Mouse (Mus musculus) midbrain, embryonic 15.5 days (tissue): ENCODE data around the gene Kri1. TPM values are rescaled to one million over a fixed set of nuclear protein-coding genes. Genes with fewer than 3 reads are reported as not detected.
"Not testable (repeated sequence)": the region's sequence is repeated elsewhere in the genome, so short reads cannot be mapped to it uniquely, and the experiment has no call there.

Experiments
- ATAC-seq: fragments of 200-750 bp; cut with Nextera tagmentation; replicated peaks from 2 replicates; pipeline ENCODE4 v1.8.0; 2017; ENCODE audit warnings: moderate TSS enrichment
- H3K27ac ChIP-seq: fragments of 300-500 bp; sonication (generic); 2 replicates; pipeline ENCODE4 v1.5.1; 2015; ENCODE audit warnings: mild to moderate bottlenecking, inconsistent platforms
- H3K27me3 ChIP-seq: fragments of 300-500 bp; sonication (generic); replicated peaks from 2 replicates; pipeline ENCODE4 v1.6.1; 2015; ENCODE audit warnings: inconsistent platforms
- H3K36me3 ChIP-seq: fragments of 300-500 bp; sonication (generic); replicated peaks from 2 replicates; pipeline ENCODE4 v1.6.1; 2015; ENCODE audit warnings: inconsistent platforms
- H3K4me1 ChIP-seq: fragments of 300-500 bp; sonication (generic); 2 replicates; pipeline ENCODE4 v1.6.1; 2015; ENCODE audit warnings: inconsistent platforms
- H3K4me2 ChIP-seq: fragments of 300-500 bp; sonication (generic); 2 replicates; pipeline ENCODE4 v1.6.1; 2015; ENCODE audit warnings: inconsistent platforms, mild to moderate bottlenecking, moderate library complexity
- H3K4me3 ChIP-seq: fragments of 300-500 bp; sonication (generic); 2 replicates; pipeline ENCODE4 v1.5.1; 2015; ENCODE audit warnings: mild to moderate bottlenecking, inconsistent platforms
- H3K9ac ChIP-seq: fragments of 300-500 bp; sonication (generic); 2 replicates; pipeline ENCODE4 v1.6.1; 2015; ENCODE audit warnings: mild to moderate bottlenecking, inconsistent platforms
- H3K9me3 ChIP-seq: fragments of 300-500 bp; sonication (generic); 2 replicates; pipeline ENCODE4 v1.6.1; 2016; ENCODE audit warnings: inconsistent platforms
- WGBS: fragments of 180-500 bp; shearing (Covaris S2); methylation state at CpG from one replicate; pipeline ENCODE4 v1.1.7; 2015; ENCODE audit warnings: mixed read lengths; 5-methylcytosine and 5-hydroxymethylcytosine counted together
- polyA plus RNA-seq: library from polyadenylated mRNA; unstranded; fragments of >200 nt; fragmentation: Nextera tagmentation; extraction: Ambion mirVana; gene quantifications from 2 replicates; pipeline ENCODE4 v1.2.1, GENCODE M21; 2015

The Kri1 gene
- polyA plus RNA-seq, 1 experiment from 2014 or later = 17.1 TPM

DNA sequence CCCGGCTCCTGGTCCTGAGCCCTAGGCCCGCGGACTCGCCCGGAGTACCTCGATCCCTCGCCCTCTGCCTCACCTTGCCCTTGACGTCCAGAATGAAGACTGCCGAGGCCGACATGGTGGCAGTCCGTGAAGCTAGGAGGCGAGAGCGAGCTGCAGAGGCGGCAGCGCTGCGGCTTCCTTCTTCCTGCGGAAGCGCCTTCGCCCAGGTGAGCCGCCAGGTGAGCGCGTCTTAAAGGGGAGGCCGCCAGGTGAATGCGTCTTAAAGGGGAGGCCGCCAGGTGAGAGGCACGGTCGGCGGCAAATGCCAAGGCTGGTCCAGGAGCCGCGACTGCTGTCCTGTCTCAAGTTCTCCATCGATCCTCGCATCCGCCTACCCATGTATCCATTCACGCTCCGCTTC, 24.4 kb upstream of the Kri1 start, which contains the start of gene Ap1m2:
Gene Ap1m2, minus strand, starts transcription at position 204 of the 400 bp plus-strand sequence.
- Histone ChIP-seq H3K27me3 (peaks cover 8% of the 10 kb centered on the region), H3K36me3 (no peaks in the 10 kb centered on the region), H3K9me3 (no peaks in the 10 kb centered on the region), H3K9ac (0 out of 2 replicates have a peak within 1 kb of the TSS, but pooled peaks have one; percentile 9), H3K4me3 (peak within 1 kb of the TSS; percentile 24), H3K27ac (no peak within 1 kb of the TSS), H3K4me2 (peak within 1 kb of the TSS; percentile 36), H3K4me1 (no peaks in the 10 kb centered on the region)
- no peak for ATAC-seq
- WGBS = 17% methylated on average over 35 of the region's 35 CpGs

DNA sequence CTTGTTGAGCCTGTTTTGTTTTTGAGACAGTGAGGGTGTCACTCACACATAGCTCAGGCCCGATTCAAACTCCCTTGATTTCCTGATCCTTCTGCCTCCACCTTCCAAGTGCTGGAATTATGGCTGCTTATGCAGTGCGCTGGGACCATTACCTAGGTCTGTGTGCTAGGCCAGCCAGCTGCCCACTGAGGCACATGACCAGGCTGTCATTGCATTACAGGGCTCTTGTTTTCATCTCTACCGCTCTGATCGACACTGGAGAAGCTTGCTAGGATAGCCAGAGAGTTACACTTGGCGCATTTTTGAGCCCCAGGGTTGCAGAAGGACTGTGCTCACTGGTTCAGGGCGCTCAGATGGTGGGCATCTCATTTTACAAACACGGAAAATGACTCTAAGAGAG, 23.9 kb upstream of the Kri1 start:
- no peak for ATAC-seq
- WGBS = 25% methylated on average over 7 of the region's 7 CpGs
- Histone ChIP-seq H3K9me3 (no peaks in the 10 kb centered on the region), H3K27ac (no peak overlapping the region), H3K4me1 (no peaks in the 10 kb centered on the region), H3K36me3 (no peaks in the 10 kb centered on the region), H3K4me2 (peak overlapping the region; percentile 36; the same call in 1 of the 2 replicates), H3K27me3 (peaks cover 8% of the 10 kb centered on the region), H3K4me3 (peak overlapping the region; percentile 24), H3K9ac (no peak overlapping the region)

DNA sequence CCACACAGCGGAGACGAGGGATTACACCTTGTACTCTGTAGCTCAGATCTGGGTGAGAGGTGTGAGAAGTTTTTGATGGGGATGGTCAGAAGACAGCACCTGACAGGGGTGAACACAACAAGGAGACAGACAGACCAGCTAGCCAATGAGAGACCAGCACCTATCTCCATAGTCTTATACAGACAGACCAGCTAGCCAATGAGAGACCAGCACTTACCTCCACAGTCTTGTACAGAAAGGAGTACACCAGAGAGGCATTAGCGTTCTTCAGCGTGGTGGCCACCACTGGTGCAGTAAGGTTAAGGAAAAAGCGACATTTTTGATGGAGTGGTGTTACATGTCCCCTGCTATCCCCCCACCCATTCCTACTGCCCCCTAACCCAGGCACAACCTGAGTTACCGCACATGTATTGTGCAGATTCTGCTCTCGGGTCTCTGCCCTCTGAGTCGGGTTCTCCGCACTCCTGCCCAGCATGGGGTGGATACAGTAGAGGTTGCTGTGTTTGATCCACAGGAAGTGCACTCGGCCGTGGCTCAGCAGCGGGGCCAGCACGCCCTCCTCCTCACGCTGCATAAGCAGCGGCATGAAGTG, 21.5 kb upstream of the Kri1 start:
- Histone ChIP-seq H3K27ac (no peak overlapping the region), H3K4me1 (no peaks in the 10 kb centered on the region), H3K4me2 (no peak overlapping the region), H3K27me3 (peaks cover 8% of the 10 kb centered on the region), H3K36me3 (no peaks in the 10 kb centered on the region), H3K9ac (no peak overlapping the region), H3K9me3 (no peaks in the 10 kb centered on the region), H3K4me3 (no peak overlapping the region)
- 68% methylated on average over 15 of the region's 15 CpGs for WGBS
- no peak for ATAC-seq

DNA sequence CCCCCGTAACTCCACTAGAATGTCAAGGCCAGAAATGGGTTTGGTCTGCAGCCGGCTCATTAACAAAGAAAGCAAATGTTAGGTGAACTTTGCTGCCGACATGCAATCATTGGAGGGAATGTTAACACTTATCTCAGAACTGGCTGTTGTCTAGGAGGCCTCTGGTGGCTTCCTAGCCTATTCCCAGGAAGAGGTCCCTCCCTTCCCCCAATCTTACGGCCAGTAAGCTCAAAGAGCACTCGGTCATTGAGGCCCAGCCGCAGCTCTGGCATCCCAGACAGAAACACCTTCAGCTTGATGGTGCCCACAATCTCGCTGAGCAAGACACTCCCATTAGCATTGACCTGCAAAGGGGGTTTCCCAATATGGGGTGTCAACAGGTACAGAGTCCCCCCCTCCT, 17.3 kb upstream of the Kri1 start:
- ATAC-seq = no peak
- Histone ChIP-seq H3K4me3 (no peak overlapping the region), H3K27ac (no peak overlapping the region), H3K36me3 (no peaks in the 10 kb centered on the region), H3K4me1 (no peaks in the 10 kb centered on the region), H3K9me3 (no peaks in the 10 kb centered on the region), H3K9ac (no peak overlapping the region), H3K27me3 (no peaks in the 10 kb centered on the region), H3K4me2 (no peak overlapping the region)
- WGBS = 84% methylated on average over 7 of the region's 7 CpGs

DNA sequence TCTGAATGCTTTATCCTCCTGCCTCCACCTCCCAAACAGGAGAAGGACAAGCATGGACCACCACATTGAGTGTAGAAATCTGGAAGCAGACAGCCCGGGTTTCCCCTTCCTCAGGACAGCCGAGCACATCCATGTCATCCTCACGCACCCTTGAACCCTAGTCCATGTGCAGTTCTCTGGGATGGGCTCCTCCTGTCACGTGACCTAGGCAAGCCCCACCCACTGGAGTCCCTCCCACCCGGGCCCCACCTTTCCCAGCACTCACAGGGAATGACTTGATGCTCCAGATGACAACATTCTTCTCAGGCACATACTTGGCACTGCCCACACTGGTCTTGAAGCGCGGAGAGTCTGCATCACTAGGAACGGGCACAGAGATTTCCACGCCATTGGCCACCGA, 11.2 kb upstream of the Kri1 start:
- Histone ChIP-seq H3K27ac (no peak overlapping the region), H3K9ac (no peak overlapping the region), H3K4me1 (no peaks in the 10 kb centered on the region), H3K9me3 (no peaks in the 10 kb centered on the region), H3K4me3 (no peak overlapping the region), H3K36me3 (no peaks in the 10 kb centered on the region), H3K27me3 (no peaks in the 10 kb centered on the region), H3K4me2 (no peak overlapping the region)
- WGBS = 84% methylated on average over 10 of the region's 10 CpGs
- ATAC-seq = no peak

DNA sequence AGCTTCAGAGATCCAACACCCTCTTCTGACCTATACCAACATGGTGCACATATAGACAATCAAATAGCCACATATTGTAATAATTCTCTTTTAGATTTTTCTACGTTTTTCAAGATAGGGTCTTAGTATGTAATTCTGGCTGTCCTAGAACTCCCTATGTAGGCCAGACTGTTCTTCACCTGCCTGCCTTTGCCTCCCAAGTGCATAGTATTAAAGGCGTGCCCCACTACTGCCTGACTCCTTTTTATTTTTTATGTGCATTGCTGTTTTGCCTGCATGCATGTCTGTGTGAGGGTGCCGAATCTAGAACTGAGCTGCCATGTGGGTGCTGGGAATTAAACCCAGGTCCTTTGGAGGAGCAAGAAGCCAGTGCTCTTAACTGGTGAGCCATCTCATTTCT, 4.5 kb upstream of the Kri1 start:
- no peak overlapping the region for H3K27ac ChIP-seq
- no peak for ATAC-seq
- no peak overlapping the region for H3K9ac ChIP-seq
- no peak overlapping the region for H3K4me3 ChIP-seq
- no peaks in the 10 kb centered on the region for H3K9me3 ChIP-seq
- H3K27me3 ChIP-seq = no peaks in the 10 kb centered on the region
- H3K4me1 ChIP-seq = peaks cover 26% of the 10 kb centered on the region
- H3K36me3 ChIP-seq = no peaks in the 10 kb centered on the region
- H3K4me2 ChIP-seq = no peak overlapping the region
- 93% methylated on average over 3 of the region's 3 CpGs for WGBS

DNA sequence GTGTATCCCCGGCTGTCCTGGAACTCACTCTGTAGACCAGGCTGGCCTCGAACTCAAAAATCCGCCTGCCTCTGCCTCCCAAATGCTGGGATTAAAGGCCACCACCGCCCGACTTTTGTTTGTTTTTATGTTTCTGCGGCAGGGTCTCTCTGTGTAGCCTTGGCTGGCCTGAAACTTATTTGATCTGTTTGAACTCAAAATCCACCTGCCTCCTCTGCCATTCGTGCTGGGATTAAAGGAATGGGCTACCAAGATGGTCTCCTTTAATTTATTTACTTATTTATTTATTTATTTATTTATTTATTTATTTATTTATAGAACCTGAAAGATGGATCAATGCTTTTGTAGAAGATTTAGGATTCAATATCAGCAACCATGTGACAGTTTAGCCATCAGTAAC, 4.1 kb upstream of the Kri1 start:
- not testable (repeated sequence) for H3K9ac ChIP-seq, H3K9me3 ChIP-seq, ATAC-seq, H3K36me3 ChIP-seq, H3K27me3 ChIP-seq
- H3K4me3 ChIP-seq = peak overlapping the region; percentile 73
- peak overlapping the region; percentile 83 for H3K4me2 ChIP-seq
- H3K4me1 ChIP-seq = peaks cover 30% of the 10 kb centered on the region
- WGBS = 14% methylated on average over 7 of the region's 7 CpGs
- H3K27ac ChIP-seq = peak overlapping the region; percentile 27; the same call in 1 of the 2 replicates

DNA sequence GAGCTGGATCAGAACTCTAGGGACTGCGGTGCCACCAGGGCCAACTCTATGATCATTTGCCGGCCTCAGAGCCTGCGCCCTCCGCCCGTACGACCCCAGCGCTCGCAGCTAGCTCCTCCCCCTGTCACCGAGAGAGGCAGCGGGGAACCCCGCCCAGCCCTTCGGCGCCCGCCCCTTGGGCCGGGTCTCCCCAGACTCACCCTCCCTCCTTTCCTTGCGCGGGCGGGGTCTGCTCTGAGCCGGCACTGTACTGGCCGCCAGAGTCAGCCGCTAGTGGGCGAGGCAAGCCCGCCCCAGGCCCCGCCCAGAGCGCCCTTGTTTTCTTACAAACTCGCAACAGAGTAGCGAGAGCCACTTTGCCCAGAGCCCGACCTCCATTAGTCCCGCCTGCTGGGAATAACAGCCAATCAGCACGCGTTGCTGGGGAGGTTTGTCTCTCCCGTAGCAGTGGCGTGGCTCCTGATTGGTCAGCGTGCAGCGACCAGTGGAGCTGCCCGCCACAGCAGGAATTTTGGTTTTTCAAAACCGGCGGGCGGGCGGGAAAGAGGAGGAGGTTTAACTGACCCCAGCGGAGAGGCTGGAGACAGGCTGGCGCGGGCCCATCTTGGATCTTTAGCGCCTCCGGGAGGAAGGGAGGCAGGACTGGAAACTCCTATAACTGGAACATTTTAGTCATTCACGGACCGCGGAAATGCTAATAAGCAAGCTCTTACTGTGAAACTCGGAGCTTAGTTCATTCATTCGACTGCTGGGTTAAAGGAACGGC, 3.4 kb upstream of the Kri1 start, which contains the start of gene Cdkn2d:
Gene Cdkn2d, minus strand, starts transcription at position 386 of the 766 bp plus-strand sequence.
- Histone ChIP-seq H3K4me2 (peak within 1 kb of the TSS; percentile 83), H3K36me3 (no peaks in the 10 kb centered on the region), H3K9ac (peak within 1 kb of the TSS; percentile 73), H3K4me3 (peak within 1 kb of the TSS; percentile 73), H3K27me3 (no peaks in the 10 kb centered on the region), H3K27ac (peak within 1 kb of the TSS; percentile 81), H3K9me3 (no peaks in the 10 kb centered on the region), H3K4me1 (peaks cover 37% of the 10 kb centered on the region)
- under 1% methylated on average over 51 of the region's 51 CpGs for WGBS
- ATAC-seq = peak; percentile 95

DNA sequence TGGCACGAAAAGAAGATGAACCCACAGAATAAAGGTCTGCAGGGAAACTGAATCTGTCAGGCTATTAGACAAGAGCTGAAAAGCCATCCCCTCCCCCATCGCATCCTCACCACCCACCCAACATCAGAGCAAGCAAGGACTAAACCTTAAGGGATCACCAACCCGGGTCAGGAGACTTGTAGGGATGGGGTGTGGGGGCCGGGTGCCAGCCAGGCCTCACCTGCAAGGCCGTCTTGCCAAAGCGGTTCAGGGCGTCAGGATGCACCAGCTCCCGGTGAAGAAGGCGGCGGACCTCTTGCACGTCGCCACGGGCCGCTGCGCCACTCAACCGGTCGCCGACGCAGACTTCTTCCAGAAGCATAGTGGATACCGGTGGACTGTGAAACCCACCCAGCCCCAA, 2.8 kb upstream of the Kri1 start:
- Histone ChIP-seq H3K9ac (peak overlapping the region; percentile 73), H3K27me3 (no peaks in the 10 kb centered on the region), H3K36me3 (no peaks in the 10 kb centered on the region), H3K4me3 (peak overlapping the region; percentile 73), H3K27ac (peak overlapping the region; percentile 81), H3K4me2 (peak overlapping the region; percentile 83), H3K4me1 (peaks cover 37% of the 10 kb centered on the region), H3K9me3 (no peaks in the 10 kb centered on the region)
- 0% methylated on average over 20 of the region's 20 CpGs for WGBS
- ATAC-seq = no peak; the same call in 1 of the 2 replicates

DNA sequence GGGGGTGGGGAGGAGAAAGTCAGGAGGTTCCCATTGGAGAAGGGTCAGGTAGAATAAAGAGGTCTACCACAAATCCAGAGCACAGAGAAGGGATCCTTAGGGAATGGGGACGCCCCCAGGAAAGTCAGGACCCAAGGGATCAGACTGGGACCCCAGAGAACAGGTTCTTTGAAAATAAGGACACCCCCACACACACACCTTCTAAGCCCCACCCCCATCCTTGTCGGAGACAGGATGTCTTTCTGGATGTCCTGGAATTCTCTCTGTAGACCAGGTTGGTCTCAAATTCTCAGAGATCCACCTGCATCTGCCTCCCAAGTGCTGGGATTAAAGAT, 1.5 kb upstream of the Kri1 start:
- peak overlapping the region; percentile 73 for H3K4me3 ChIP-seq

DNA sequence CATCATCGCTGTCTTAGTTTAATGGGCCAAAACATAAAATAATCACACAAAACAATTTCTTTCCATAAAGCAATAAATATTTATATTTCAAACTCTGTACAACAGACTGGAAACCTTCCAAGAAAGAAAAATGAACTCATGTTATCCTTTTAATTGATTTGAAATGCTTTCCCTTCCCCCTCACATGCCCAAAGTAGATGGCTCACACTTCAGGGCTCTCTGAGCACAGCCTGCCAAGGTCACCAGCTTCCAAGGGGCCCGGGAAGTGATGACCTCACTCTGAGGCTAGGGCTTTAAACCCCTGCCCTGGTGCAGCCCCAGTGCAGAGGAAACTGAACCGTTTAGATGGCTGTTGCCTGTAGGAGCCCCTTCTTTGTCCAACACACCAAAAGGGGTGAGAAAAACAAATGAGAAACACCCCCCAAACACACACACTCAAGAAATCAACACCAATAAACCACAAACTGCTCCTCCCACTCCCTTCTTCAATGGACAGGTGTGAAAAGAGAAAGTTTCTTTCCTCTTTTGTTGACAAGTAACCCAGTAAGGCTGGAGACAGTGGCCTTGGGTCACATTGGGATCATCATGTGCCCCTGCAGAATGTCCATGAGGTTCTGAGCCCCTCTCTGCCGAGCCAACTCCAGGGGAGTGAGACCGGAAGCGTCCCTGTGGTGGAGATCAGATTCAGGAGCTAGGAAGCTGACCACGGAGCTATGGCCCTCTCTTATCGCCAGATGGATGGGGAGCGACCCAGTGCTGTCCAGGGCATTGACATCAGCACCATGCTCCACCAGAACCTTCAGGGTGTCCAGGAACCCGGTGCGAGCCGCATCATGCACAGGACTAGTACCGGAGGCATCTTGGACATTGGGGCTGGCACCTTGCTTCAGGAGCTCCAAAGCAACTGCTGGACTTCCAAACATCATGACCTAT, 901 bp upstream of the Kri1 start:
- H3K9me3 ChIP-seq = no peaks in the 10 kb centered on the region
- peak overlapping the region; percentile 77; the same call in 1 of the 2 replicates for H3K9ac ChIP-seq
- peaks cover 3% of the 10 kb centered on the region; the same call in 1 of the 2 replicates for H3K36me3 ChIP-seq
- WGBS = 78% methylated on average over 13 of the region's 13 CpGs
- H3K27ac ChIP-seq = peak overlapping the region; percentile 92
- no peaks in the 10 kb centered on the region for H3K27me3 ChIP-seq
- ATAC-seq = no peak
- H3K4me3 ChIP-seq = peak overlapping the region; percentile 85
- peak overlapping the region; percentile 83 for H3K4me2 ChIP-seq
- H3K4me1 ChIP-seq = peaks cover 37% of the 10 kb centered on the region

More for the DNA sequence above, 1.5 kb upstream of the Kri1 start:
- Histone ChIP-seq H3K4me1 (peaks cover 37% of the 10 kb centered on the region), H3K9me3 (no peaks in the 10 kb centered on the region), H3K27me3 (no peaks in the 10 kb centered on the region), H3K27ac (no peak overlapping the region), H3K4me2 (peak overlapping the region; percentile 83), H3K9ac (no peak overlapping the region), H3K36me3 (no peaks in the 10 kb centered on the region; the same call in 1 of the 2 replicates)
- ATAC-seq = no peak
- 96% methylated on average over 2 of the region's 2 CpGs for WGBS

DNA sequence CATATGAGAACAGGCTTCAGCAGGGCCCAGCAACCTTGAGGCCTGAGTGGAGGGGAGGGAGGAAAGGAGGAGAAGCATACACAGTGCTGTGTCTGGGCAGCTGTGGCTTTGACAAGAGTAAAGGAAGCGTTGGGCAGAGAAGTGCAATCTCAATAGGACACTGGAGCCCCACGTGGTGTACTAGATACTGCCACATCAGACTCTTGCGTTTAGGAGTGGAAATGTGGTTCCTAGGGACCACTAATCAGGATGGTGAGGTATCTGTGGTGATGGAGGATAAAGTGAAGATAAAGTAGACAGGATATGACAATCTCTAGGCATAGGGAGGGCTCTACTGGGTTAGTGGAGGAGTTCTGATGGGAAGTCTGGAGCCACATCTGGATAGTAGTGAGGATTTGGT, 1.0 kb downstream of the Kri1 start:
- H3K9me3 ChIP-seq = no peaks in the 10 kb centered on the region
- peak overlapping the region; percentile 85 for H3K4me3 ChIP-seq
- peaks cover 10% of the 10 kb centered on the region; the same call in 1 of the 2 replicates for H3K36me3 ChIP-seq
- peak overlapping the region; percentile 77 for H3K9ac ChIP-seq
- WGBS = 73% methylated on average over 3 of the region's 3 CpGs
- no peak for ATAC-seq
- peaks cover 37% of the 10 kb centered on the region for H3K4me1 ChIP-seq
- no peak overlapping the region for H3K27ac ChIP-seq
- H3K27me3 ChIP-seq = no peaks in the 10 kb centered on the region
- peak overlapping the region; percentile 83 for H3K4me2 ChIP-seq
